Mouse (Mus musculus): ENCODE data around the gene Gpr155. TPM values are rescaled to one million over a fixed set of nuclear protein-coding genes. Genes with fewer than 3 reads are reported as not detected.

Gene Gpr155
- polyA plus RNA-seq, 1 experiment from 2014 or later = 2.7 TPM

DNA sequence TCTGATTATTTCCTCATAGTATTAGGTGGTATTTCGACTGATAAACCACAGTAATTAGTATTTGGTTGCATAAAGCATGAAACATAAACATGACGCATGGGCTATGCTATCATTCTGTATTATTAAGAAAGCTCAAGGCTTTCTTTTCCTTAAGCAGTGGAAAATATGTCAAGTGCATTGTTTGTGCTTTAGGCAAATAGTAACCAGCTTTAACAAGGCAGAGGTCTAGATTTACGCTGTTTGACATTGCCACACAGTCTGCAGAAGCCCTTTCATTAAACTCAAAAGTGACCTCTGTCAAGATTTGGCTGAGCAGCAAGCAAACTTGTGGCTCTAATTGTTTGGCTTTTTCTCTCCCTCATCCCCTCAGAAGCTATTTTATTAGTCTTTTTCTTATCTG lies 50.4 kb downstream of the Gpr155 start:
- H3K4me2 ChIP-seq (ENCODE audit: low read depth, low read length, severe bottlenecking) = no peak overlapping the region
- no peaks in the 10 kb centered on the region for H3K9me3 ChIP-seq (ENCODE audit: control insufficient read depth, low read length)
- no peaks in the 10 kb centered on the region for H3K27me3 ChIP-seq (ENCODE audit: control insufficient read depth, insufficient read depth, low read length)
- no peak for DNase-seq (ENCODE audit: low spot score)
- WGBS = 86% methylated on average over 3 of the region's 3 CpGs
- no peak overlapping the region for H3K4me3 ChIP-seq (ENCODE audit: low read depth, low read length)
- no peaks in the 10 kb centered on the region for H3K36me3 ChIP-seq (ENCODE audit: control insufficient read depth, insufficient read depth, low read length)
- no peaks in the 10 kb centered on the region for H3K4me1 ChIP-seq (replicated peaks; ENCODE audit: control insufficient read depth, insufficient read depth, low read length)
- H3K27ac ChIP-seq (ENCODE audit: low read depth, low read length) = no peak overlapping the region
- H3K9ac ChIP-seq (ENCODE audit: low read length) = no peak overlapping the region
- ATAC-seq (replicated peaks; ENCODE audit: low FRiP score) = no peak

- H3K9ac ChIP-seq (ENCODE audit: low read length) = no peak overlapping the region
- ATAC-seq (replicated peaks; ENCODE audit: low FRiP score) = no peak
- 93% methylated on average over 5 of the region's 5 CpGs for WGBS
- no peak overlapping the region for H3K4me3 ChIP-seq (ENCODE audit: low read depth, low read length)
- H3K9me3 ChIP-seq (ENCODE audit: control insufficient read depth, low read length) = no peaks in the 10 kb centered on the region
- H3K27ac ChIP-seq (ENCODE audit: low read depth, low read length) = no peak overlapping the region
- no peak for DNase-seq (ENCODE audit: low spot score)
- no peak overlapping the region for H3K4me2 ChIP-seq (ENCODE audit: low read depth, low read length, severe bottlenecking)
- no peaks in the 10 kb centered on the region for H3K36me3 ChIP-seq (ENCODE audit: control insufficient read depth, insufficient read depth, low read length)
- H3K4me1 ChIP-seq (replicated peaks; ENCODE audit: control insufficient read depth, insufficient read depth, low read length) = no peaks in the 10 kb centered on the region
- H3K27me3 ChIP-seq (ENCODE audit: control insufficient read depth, insufficient read depth, low read length) = no peaks in the 10 kb centered on the region
Observed at GRCm38 (mm10) chr2:73325871-73326270, 60.5 kb downstream of the Gpr155 start.

DNA sequence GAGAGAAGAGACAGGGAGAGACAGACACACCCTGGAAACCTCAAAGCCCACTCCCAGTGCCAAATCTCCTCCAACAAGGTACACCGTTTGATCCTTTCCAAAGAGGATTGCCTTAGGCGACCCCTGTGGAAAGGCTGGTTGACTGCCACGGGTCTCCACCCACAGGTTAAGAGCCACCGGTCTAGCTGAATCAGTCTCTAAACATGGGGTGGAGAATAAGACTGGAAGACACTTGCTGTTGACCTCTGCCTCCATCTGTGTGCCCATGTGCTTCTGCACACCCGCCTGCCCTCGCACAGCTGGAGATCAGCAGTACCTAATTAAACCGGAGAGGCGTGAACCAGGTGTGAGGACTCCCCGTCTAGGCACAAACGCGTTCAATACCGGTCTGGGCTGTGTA lies 63.4 kb downstream of the Gpr155 start:
- no peaks in the 10 kb centered on the region for H3K9me3 ChIP-seq (ENCODE audit: control insufficient read depth, low read length)
- no peak overlapping the region for H3K4me3 ChIP-seq (ENCODE audit: low read depth, low read length)
- WGBS = 72% methylated on average over 12 of the region's 12 CpGs
- H3K4me1 ChIP-seq (replicated peaks; ENCODE audit: control insufficient read depth, insufficient read depth, low read length) = no peaks in the 10 kb centered on the region
- no peaks in the 10 kb centered on the region; the same call in 1 of the 2 replicates for H3K36me3 ChIP-seq (ENCODE audit: control insufficient read depth, insufficient read depth, low read length)
- no peak overlapping the region for H3K4me2 ChIP-seq (ENCODE audit: low read depth, low read length, severe bottlenecking)
- H3K9ac ChIP-seq (ENCODE audit: low read length) = no peak overlapping the region
- DNase-seq (ENCODE audit: low spot score) (no peak), ATAC-seq (replicated peaks; ENCODE audit: low FRiP score) (no peak)
- no peak overlapping the region for H3K27ac ChIP-seq (ENCODE audit: low read depth, low read length)
- no peaks in the 10 kb centered on the region for H3K27me3 ChIP-seq (ENCODE audit: control insufficient read depth, insufficient read depth, low read length)

DNA sequence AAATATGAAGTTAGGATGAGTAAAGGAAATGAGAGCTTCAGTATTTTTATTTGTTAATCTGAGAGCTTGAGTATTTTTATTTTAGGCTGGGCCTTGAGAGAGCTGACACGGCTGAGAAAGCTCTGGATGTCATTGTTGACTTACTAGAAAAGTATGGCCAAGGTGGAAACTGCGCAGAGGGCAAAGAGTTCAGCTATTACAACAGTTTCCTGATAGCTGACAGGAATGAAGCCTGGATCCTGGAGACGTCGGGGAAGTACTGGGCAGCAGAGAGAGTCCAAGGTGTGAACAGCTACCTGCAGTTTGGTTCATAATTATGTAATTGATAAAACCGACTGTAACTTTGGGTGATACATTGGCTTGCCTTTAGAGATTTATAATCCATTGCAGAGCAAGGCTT lies 67.2 kb downstream of the Gpr155 start:
- Histone ChIP-seq H3K36me3 (ENCODE audit: control insufficient read depth, insufficient read depth, low read length) (no peaks in the 10 kb centered on the region; the same call in 1 of the 2 replicates), H3K9me3 (ENCODE audit: control insufficient read depth, low read length) (no peaks in the 10 kb centered on the region), H3K4me2 (ENCODE audit: low read depth, low read length, severe bottlenecking) (no peak overlapping the region), H3K27me3 (ENCODE audit: control insufficient read depth, insufficient read depth, low read length) (no peaks in the 10 kb centered on the region), H3K4me1 (replicated peaks; ENCODE audit: control insufficient read depth, insufficient read depth, low read length) (no peaks in the 10 kb centered on the region), H3K4me3 (ENCODE audit: low read depth, low read length) (no peak overlapping the region), H3K27ac (ENCODE audit: low read depth, low read length) (no peak overlapping the region), H3K9ac (ENCODE audit: low read length) (no peak overlapping the region)
- ATAC-seq (replicated peaks; ENCODE audit: low FRiP score) = no peak
- no peak for DNase-seq (ENCODE audit: low spot score)
- 92% methylated on average over 5 of the region's 5 CpGs for WGBS

DNA sequence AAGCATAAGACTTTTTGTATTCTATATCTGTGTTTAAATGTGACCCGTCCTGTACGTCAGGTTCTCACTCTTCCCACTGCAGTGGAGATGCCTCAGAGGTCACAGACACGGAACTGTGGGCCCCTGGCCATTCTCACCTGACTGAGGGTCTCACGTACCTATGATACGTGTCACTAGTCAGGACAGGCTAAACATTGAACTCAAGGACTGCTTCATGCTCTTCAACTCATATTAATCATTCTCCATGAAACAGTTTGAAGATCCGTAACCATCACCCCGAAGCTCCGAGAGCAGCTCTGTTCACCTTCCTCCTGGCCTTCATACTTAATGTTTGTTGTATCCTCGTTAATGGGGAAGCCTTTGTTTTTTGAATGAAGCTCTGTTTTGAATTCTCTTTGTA lies 68.9 kb downstream of the Gpr155 start:
- no peak for ATAC-seq (replicated peaks; ENCODE audit: low FRiP score)
- no peaks in the 10 kb centered on the region for H3K27me3 ChIP-seq (ENCODE audit: control insufficient read depth, insufficient read depth, low read length)
- H3K4me2 ChIP-seq (ENCODE audit: low read depth, low read length, severe bottlenecking) = no peak overlapping the region
- no peak overlapping the region for H3K9ac ChIP-seq (ENCODE audit: low read length)
- no peak overlapping the region for H3K4me3 ChIP-seq (ENCODE audit: low read depth, low read length)
- H3K9me3 ChIP-seq (ENCODE audit: control insufficient read depth, low read length) = no peaks in the 10 kb centered on the region
- no peaks in the 10 kb centered on the region; the same call in 1 of the 2 replicates for H3K36me3 ChIP-seq (ENCODE audit: control insufficient read depth, insufficient read depth, low read length)
- H3K4me1 ChIP-seq (replicated peaks; ENCODE audit: control insufficient read depth, insufficient read depth, low read length) = no peaks in the 10 kb centered on the region
- H3K27ac ChIP-seq (ENCODE audit: low read depth, low read length) = no peak overlapping the region
- WGBS = 92% methylated on average over 9 of the region's 9 CpGs
- no peak for DNase-seq (ENCODE audit: low spot score)

DNA sequence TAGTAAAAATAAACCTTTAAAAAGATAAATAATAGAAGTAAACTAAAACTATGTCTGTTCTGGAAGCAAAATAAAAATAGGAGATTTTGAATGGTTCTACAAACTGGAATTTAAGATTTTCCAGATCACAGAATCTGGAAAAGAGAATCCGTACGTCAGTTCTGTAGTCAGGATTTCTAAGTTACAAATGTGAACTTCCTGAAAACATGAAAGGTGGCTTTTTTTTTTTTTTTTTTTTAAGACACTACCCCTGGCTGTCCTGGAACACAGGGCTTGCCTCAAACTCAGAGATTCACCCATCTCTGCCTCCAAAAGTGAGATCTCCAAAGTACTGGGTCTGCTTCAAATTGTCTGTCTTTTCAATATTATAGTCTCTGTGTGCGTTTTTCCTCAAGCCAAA lies 72.1 kb downstream of the Gpr155 start:
- WGBS = 87% methylated on average over 3 of the region's 3 CpGs
- Histone ChIP-seq H3K27ac (ENCODE audit: low read depth, low read length) (no peak overlapping the region), H3K27me3 (ENCODE audit: control insufficient read depth, insufficient read depth, low read length) (no peaks in the 10 kb centered on the region), H3K9ac (ENCODE audit: low read length) (no peak overlapping the region), H3K9me3 (ENCODE audit: control insufficient read depth, low read length) (no peaks in the 10 kb centered on the region), H3K4me3 (ENCODE audit: low read depth, low read length) (no peak overlapping the region), H3K36me3 (ENCODE audit: control insufficient read depth, insufficient read depth, low read length) (no peaks in the 10 kb centered on the region; the same call in 1 of the 2 replicates), H3K4me1 (replicated peaks; ENCODE audit: control insufficient read depth, insufficient read depth, low read length) (no peaks in the 10 kb centered on the region; the same call in 1 of the 2 replicates), H3K4me2 (ENCODE audit: low read depth, low read length, severe bottlenecking) (no peak overlapping the region)
- ATAC-seq (replicated peaks; ENCODE audit: low FRiP score) (no peak), DNase-seq (ENCODE audit: low spot score) (no peak)

- WGBS = 50% methylated on average over 14 of the region's 14 CpGs
- Histone ChIP-seq H3K9me3 (ENCODE audit: control insufficient read depth, low read length) (no peaks in the 10 kb centered on the region), H3K27me3 (ENCODE audit: control insufficient read depth, insufficient read depth, low read length) (no peaks in the 10 kb centered on the region), H3K9ac (ENCODE audit: low read length) (peak overlapping the region; percentile 63; the same call in 1 of the 2 replicates), H3K36me3 (ENCODE audit: control insufficient read depth, insufficient read depth, low read length) (no peaks in the 10 kb centered on the region; the same call in 1 of the 2 replicates), H3K27ac (ENCODE audit: low read depth, low read length) (no peak overlapping the region), H3K4me3 (ENCODE audit: low read depth, low read length) (peak overlapping the region; percentile 77), H3K4me2 (ENCODE audit: low read depth, low read length, severe bottlenecking) (peak overlapping the region; percentile 38; the same call in 1 of the 2 replicates), H3K4me1 (replicated peaks; ENCODE audit: control insufficient read depth, insufficient read depth, low read length) (no peaks in the 10 kb centered on the region; the same call in 1 of the 2 replicates)
- DNase-seq (ENCODE audit: low spot score) (peak; percentile 53), ATAC-seq (replicated peaks; ENCODE audit: low FRiP score) (peak; percentile 55)
Observed at GRCm38 (mm10) chr2:73313117-73313501, 73.3 kb downstream of the Gpr155 start.

- Histone ChIP-seq H3K4me1 (replicated peaks; ENCODE audit: control insufficient read depth, insufficient read depth, low read length) (no peaks in the 10 kb centered on the region; the same call in 1 of the 2 replicates), H3K4me2 (ENCODE audit: low read depth, low read length, severe bottlenecking) (peak within 1 kb of the TSS; percentile 90), H3K27me3 (ENCODE audit: control insufficient read depth, insufficient read depth, low read length) (no peaks in the 10 kb centered on the region), H3K4me3 (ENCODE audit: low read depth, low read length) (peak within 1 kb of the TSS; percentile 77), H3K36me3 (ENCODE audit: control insufficient read depth, insufficient read depth, low read length) (no peaks in the 10 kb centered on the region), H3K9me3 (ENCODE audit: control insufficient read depth, low read length) (no peaks in the 10 kb centered on the region), H3K27ac (ENCODE audit: low read depth, low read length) (peak within 1 kb of the TSS; percentile 64; the same call in 1 of the 2 replicates), H3K9ac (ENCODE audit: low read length) (peak within 1 kb of the TSS; percentile 65)
- ATAC-seq (replicated peaks; ENCODE audit: low FRiP score) (peak; percentile 95), DNase-seq (ENCODE audit: low spot score) (peak; percentile 97)
- under 1% methylated on average over 64 of the region's 64 CpGs for WGBS
Observed at GRCm38 (mm10) chr2:73312152-73313116, 73.9 kb downstream of the Gpr155 start, which contains the start of the genes Scrn3 and Cir1. Gene Scrn3, plus strand, starts transcription at chr2:73312601. Gene Cir1, minus strand, starts transcription at chr2:73312701.
